Mouse (Mus musculus): ENCODE measurements around the gene Tmem223. TPM values are rescaled to one million over a fixed set of nuclear protein-coding genes. Genes with fewer than 3 reads are reported as not detected.

The Tmem223 gene
- polyA plus RNA-seq, 1 experiment from 2014 or later: 257 TPM

- peak within 1 kb of the TSS; percentile 74 for H3K4me2 ChIP-seq
- H3K27ac ChIP-seq: peak within 1 kb of the TSS; percentile 94
- peak; percentile 94 for ATAC-seq (ENCODE audit: low FRiP score)
- under 1% methylated on average over 75 of the region's 75 CpGs for WGBS
- no peaks in the 10 kb centered on the region for H3K27me3 ChIP-seq
- H3K9ac ChIP-seq: peak within 1 kb of the TSS; percentile 98
- H3K4me1 ChIP-seq (replicated peaks): peaks cover 27% of the 10 kb centered on the region
- peak within 1 kb of the TSS; percentile 97 for H3K4me3 ChIP-seq
- H3K9me3 ChIP-seq: no peaks in the 10 kb centered on the region
- H3K36me3 ChIP-seq: peaks cover 32% of the 10 kb centered on the region
Observed at GRCm38 (mm10) chr19:8756635-8757387, 14.0 kb upstream of the Tmem223 start, which contains the start of gene Nxf1. TSS of gene Nxf1 (plus strand) at chr19:8757073.

DNA sequence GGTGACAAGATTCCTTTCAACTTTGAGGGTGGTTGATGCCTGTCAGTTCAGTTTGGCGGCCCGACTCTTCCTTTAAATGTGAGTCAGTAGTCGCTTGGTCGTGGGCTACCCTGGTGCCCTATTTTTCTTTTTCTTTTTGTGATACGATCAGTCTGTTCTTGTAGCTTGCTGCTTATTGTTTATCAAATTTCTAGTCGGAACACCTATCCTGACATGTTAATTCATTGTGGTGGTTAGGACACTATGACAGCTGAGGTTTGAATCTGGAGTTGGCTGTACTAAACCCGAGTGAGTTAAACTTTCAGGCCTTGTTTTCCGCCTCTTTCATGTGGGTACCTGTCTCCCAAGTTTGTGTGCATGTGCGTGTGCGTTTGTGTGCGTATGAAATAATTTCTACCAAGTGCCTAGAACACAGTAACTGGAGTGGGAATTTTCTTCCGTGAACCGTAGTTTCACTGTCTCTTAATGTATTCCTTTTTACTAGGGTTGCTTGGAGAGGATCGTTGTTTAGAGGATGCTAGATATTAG is 13.3 kb upstream of the Tmem223 start:
- Histone ChIP-seq H3K9ac (peak overlapping the region; percentile 98), H3K27ac (peak overlapping the region; percentile 94), H3K4me1 (replicated peaks) (peaks cover 27% of the 10 kb centered on the region), H3K4me3 (peak overlapping the region; percentile 97), H3K4me2 (peak overlapping the region; percentile 74), H3K27me3 (no peaks in the 10 kb centered on the region), H3K9me3 (no peaks in the 10 kb centered on the region), H3K36me3 (peaks cover 31% of the 10 kb centered on the region)
- 9% methylated on average over 14 of the region's 14 CpGs for WGBS
- ATAC-seq (ENCODE audit: low FRiP score): no peak; the same call in 1 of the 2 replicates

DNA sequence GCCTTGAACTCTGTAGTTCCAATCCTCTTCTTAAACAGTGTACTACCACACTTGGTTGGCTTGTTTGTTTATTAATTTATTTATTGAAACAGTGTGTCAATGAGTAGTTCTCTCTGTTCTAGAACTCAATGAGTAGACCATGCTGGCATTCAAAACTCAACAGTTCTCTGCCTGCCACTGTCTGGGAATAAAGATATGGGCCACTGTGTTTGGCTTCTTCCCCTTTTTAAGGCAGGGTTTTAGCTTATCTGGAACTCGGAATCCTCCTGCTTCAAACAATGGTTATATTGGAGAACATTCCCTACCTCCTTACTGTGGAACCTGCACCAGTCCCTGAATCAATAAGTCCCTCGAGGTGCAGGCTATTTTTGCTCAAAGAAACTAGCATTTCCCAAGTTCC is 11.9 kb upstream of the Tmem223 start:
- ATAC-seq (ENCODE audit: low FRiP score): no peak
- H3K36me3 ChIP-seq: peaks cover 36% of the 10 kb centered on the region
- H3K4me1 ChIP-seq (replicated peaks): peaks cover 27% of the 10 kb centered on the region
- no peaks in the 10 kb centered on the region for H3K27me3 ChIP-seq
- H3K4me3 ChIP-seq: no peak overlapping the region
- peak overlapping the region; percentile 74; the same call in 1 of the 2 replicates for H3K4me2 ChIP-seq
- H3K9ac ChIP-seq: no peak overlapping the region
- no peaks in the 10 kb centered on the region for H3K9me3 ChIP-seq
- no peak overlapping the region for H3K27ac ChIP-seq
- WGBS: 91% methylated on average over 2 of the region's 2 CpGs

DNA sequence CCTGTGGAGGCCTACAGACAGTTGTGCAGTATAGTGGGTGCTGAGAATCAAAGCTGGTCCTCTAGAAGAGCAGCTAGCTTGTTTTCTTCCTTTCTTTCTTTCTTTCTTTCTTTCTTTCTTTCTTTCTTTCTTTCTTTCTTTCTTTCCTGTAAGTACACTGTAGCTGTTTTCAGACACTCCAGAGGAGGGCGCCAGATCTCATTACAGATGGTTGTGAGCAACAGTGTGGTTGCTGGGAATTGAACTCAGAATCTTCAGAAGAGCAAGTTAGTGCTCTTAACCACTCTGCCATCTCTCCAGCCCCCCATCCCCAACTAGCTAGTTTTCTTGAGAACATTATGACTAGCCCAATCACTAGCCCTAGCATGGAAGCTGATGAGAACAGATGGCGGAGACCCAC is 10.0 kb upstream of the Tmem223 start:
- peaks cover 23% of the 10 kb centered on the region for H3K4me1 ChIP-seq (replicated peaks)
- H3K27me3 ChIP-seq: no peaks in the 10 kb centered on the region
- H3K4me3 ChIP-seq: no peak overlapping the region
- peaks cover 39% of the 10 kb centered on the region for H3K36me3 ChIP-seq
- no peak for ATAC-seq (ENCODE audit: low FRiP score)
- no peak overlapping the region for H3K27ac ChIP-seq
- H3K9ac ChIP-seq: no peak overlapping the region
- H3K9me3 ChIP-seq: no peaks in the 10 kb centered on the region
- no peak overlapping the region for H3K4me2 ChIP-seq
- WGBS: 97% methylated on average over 2 of the region's 2 CpGs

- H3K4me2 ChIP-seq: no peak overlapping the region
- H3K27ac ChIP-seq: no peak overlapping the region
- H3K36me3 ChIP-seq: peaks cover 64% of the 10 kb centered on the region
- H3K27me3 ChIP-seq: no peaks in the 10 kb centered on the region
- H3K9me3 ChIP-seq: no peaks in the 10 kb centered on the region
- 92% methylated on average over 4 of the region's 4 CpGs for WGBS
- no peak overlapping the region for H3K9ac ChIP-seq
- peaks cover 9% of the 10 kb centered on the region for H3K4me1 ChIP-seq (replicated peaks)
- ATAC-seq (ENCODE audit: low FRiP score): no peak
- H3K4me3 ChIP-seq: no peak overlapping the region
Observed at GRCm38 (mm10) chr19:8763276-8763675, 7.5 kb upstream of the Tmem223 start.

- no peaks in the 10 kb centered on the region for H3K27me3 ChIP-seq
- no peak for ATAC-seq (ENCODE audit: low FRiP score)
- no peak overlapping the region for H3K9ac ChIP-seq
- 99% methylated on average over 9 of the region's 9 CpGs for WGBS
- H3K4me3 ChIP-seq: no peak overlapping the region
- no peak overlapping the region for H3K4me2 ChIP-seq
- H3K27ac ChIP-seq: no peak overlapping the region
- peaks cover 84% of the 10 kb centered on the region for H3K36me3 ChIP-seq
- H3K4me1 ChIP-seq (replicated peaks): peaks cover 4% of the 10 kb centered on the region; the same call in 1 of the 2 replicates
- H3K9me3 ChIP-seq: no peaks in the 10 kb centered on the region
Observed at GRCm38 (mm10) chr19:8765562-8765961, 5.2 kb upstream of the Tmem223 start.

- 83% methylated on average over 5 of the region's 5 CpGs for WGBS
- peak overlapping the region; percentile 89; the same call in 1 of the 2 replicates for H3K9ac ChIP-seq
- peaks cover 37% of the 10 kb centered on the region for H3K36me3 ChIP-seq
- no peak for ATAC-seq (ENCODE audit: low FRiP score)
- H3K4me3 ChIP-seq: peak overlapping the region; percentile 69
- peak overlapping the region; percentile 99 for H3K4me2 ChIP-seq
- H3K4me1 ChIP-seq (replicated peaks): peaks cover 42% of the 10 kb centered on the region
- no peaks in the 10 kb centered on the region for H3K27me3 ChIP-seq
- no peaks in the 10 kb centered on the region for H3K9me3 ChIP-seq
- peak overlapping the region; percentile 55; the same call in 1 of the 2 replicates for H3K27ac ChIP-seq
Observed at GRCm38 (mm10) chr19:8772996-8773395, 2.2 kb downstream of the Tmem223 start.

GRCm38 (mm10) chr19:8773409-8773808 is 2.6 kb downstream of the Tmem223 start:
- ATAC-seq (ENCODE audit: low FRiP score): no peak
- H3K4me2 ChIP-seq: peak overlapping the region; percentile 99
- peaks cover 37% of the 10 kb centered on the region for H3K36me3 ChIP-seq
- H3K4me3 ChIP-seq: peak overlapping the region; percentile 69
- H3K27ac ChIP-seq: peak overlapping the region; percentile 55; the same call in 1 of the 2 replicates
- H3K27me3 ChIP-seq: no peaks in the 10 kb centered on the region
- H3K9me3 ChIP-seq: no peaks in the 10 kb centered on the region
- peak overlapping the region; percentile 89 for H3K9ac ChIP-seq
- 59% methylated on average over 6 of the region's 6 CpGs for WGBS
- H3K4me1 ChIP-seq (replicated peaks): peaks cover 42% of the 10 kb centered on the region

DNA sequence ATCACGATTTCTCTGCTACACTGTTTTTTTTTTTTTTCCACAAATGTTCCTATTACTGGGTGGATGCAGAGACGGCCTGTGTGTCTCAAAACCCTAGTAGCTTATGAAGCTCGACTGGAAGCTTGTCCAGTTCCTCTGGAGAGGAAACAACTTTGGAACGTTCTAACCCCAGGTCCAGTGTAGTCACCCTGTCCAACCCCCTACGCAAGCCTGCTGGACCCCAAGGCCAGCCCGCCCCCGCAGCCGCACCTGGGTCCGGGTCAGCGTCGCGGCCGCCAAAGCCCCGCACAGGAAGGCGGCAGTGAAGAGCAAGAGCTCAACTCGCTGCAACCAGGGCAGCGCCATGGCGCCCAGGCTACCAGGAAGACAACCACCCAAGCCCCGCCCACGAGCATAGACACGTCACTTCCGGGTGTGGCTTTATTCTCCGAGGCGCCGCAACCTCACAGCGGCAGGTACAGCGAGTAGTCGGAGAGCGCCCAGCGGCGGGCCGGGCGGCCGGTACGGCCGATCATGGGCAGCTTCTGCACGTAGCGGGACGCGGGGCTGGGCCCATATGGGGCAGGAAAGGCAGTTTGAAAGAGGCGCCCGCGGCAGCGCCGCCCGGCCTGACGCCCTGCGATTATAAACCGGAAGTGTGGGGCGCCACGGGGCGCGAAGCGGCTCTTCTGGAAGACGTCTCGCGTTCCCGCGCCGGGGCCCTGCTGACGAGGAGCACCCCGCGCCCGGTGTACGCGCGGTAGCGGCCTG is 3.5 kb downstream of the Tmem223 start, which contains the start of gene Tmem179b:
Gene Tmem179b (minus strand): TSS at position 382 of the 750 bp plus-strand sequence.
- no peaks in the 10 kb centered on the region for H3K9me3 ChIP-seq
- under 1% methylated on average over 68 of the region's 68 CpGs for WGBS
- peak; percentile 95 for ATAC-seq (ENCODE audit: low FRiP score)

DNA sequence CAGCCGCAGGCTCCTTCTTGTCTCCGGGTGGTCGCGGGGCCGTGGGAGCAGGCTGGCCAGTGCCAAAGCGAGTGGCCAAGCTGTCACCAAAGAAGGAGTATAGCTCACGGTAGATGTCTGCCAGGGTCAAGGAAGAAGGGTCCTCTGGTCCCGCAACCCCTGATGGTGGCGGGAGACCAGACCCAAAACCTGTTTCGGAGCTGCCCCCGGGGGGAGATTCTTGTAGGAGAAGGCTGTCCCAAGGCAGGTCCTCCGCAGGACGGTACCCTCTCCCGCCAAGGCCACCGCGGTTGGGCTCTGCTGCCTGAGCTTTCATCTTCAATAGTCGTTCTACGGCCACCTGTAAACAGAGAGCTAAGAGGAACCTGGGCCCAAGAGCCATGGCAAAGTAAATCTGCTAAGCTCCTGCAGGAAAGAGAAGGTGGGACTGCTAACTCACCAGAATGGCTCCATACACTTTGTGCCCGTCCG is 4.2 kb downstream of the Tmem223 start:
- Histone ChIP-seq H3K9me3 (no peaks in the 10 kb centered on the region), H3K4me2 (peak overlapping the region; percentile 99), H3K27ac (peak overlapping the region; percentile 99), H3K4me1 (replicated peaks) (peaks cover 42% of the 10 kb centered on the region), H3K36me3 (peaks cover 30% of the 10 kb centered on the region), H3K27me3 (no peaks in the 10 kb centered on the region), H3K4me3 (peak overlapping the region; percentile 69), H3K9ac (peak overlapping the region; percentile 89)
- ATAC-seq (ENCODE audit: low FRiP score): peak; percentile 58
- whole genome bisulfite sequencing: 6% methylated on average over 20 of the region's 20 CpGs

More for the DNA sequence above, 3.5 kb downstream of the Tmem223 start, which contains the start of gene Tmem179b:
- Histone ChIP-seq H3K36me3 (peaks cover 34% of the 10 kb centered on the region), H3K9ac (peak within 1 kb of the TSS; percentile 89), H3K4me2 (peak within 1 kb of the TSS; percentile 99), H3K27ac (peak within 1 kb of the TSS; percentile 99), H3K27me3 (no peaks in the 10 kb centered on the region), H3K4me1 (replicated peaks) (peaks cover 42% of the 10 kb centered on the region), H3K4me3 (peak within 1 kb of the TSS; percentile 69)

DNA sequence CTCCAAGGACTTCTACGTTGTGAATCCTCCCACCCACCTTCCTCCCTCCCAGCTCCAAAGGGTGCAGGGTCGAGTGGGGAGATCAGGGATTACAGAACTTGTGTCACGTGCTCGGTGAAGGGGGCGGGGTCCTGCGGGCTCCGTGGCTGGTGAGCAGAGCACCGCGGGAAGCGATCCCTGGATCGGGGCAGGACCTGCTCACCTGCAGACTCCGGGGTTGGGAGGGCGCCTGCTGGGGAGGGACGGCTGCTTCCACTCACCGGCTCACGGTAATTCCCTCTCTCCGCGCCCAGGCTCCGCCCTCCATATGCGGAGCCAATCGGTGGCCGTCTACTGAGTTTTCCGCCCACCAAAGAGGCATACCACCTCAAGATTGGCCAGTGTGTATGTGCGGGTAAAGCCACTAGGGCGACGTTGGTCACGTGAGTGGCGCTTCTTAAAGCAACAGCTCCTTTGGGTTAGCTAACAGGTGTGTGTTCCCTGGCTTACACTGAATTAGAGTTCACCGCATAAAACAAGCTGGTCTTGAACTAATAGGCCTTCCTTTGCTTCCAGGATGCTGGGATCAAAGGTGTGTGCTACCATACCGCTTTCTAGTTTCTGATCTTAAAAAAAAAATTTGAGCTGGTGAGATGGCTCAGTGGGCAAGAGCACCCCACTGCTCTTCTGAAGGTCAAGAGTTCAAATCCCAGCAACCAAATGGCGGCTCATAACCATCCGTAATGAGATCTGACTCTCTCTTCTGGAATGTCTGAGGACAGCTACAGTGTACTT is 15.4 kb downstream of the Tmem223 start, which contains the start of gene Taf6l:
Gene Taf6l (minus strand): TSS at position 410 of the 774 bp plus-strand sequence.
- Histone ChIP-seq H3K27ac (peak within 1 kb of the TSS; percentile 82), H3K4me2 (peak within 1 kb of the TSS; percentile 78), H3K9me3 (no peaks in the 10 kb centered on the region), H3K4me3 (peak within 1 kb of the TSS; percentile 69), H3K9ac (peak within 1 kb of the TSS; percentile 77), H3K36me3 (peaks cover 32% of the 10 kb centered on the region), H3K4me1 (replicated peaks) (peaks cover 18% of the 10 kb centered on the region), H3K27me3 (no peaks in the 10 kb centered on the region)
- WGBS: under 1% methylated on average over 32 of the region's 32 CpGs
- peak; percentile 99 for ATAC-seq (ENCODE audit: low FRiP score)
